Mouse (Mus musculus) limb, embryonic 10.5 days (tissue): Measurements from ENCODE around the gene Mapk8. TPM values are rescaled to one million over a fixed set of nuclear protein-coding genes. Genes with fewer than 3 reads are reported as not detected.

Experiments used
- DNase-seq: peaks from one replicate; pipeline ENCODE4 v3.0.0-alpha.2; 2017; ENCODE audit warnings: low spot score
- H3K27ac ChIP-seq: fragments of 300-500 bp; sonication (generic); 2 replicates; pipeline ENCODE4 v1.5.1; 2016; ENCODE audit warnings: mild to moderate bottlenecking
- H3K27me3 ChIP-seq: fragments of 300-500 bp; sonication (generic); 2 replicates; pipeline ENCODE4 v1.6.1; 2016; ENCODE audit warnings: low read depth, mild to moderate bottlenecking; ENCODE audit not compliant: poor library complexity, severe bottlenecking
- H3K36me3 ChIP-seq: fragments of 300-500 bp; sonication (generic); 2 replicates; pipeline ENCODE4 v1.6.1; 2016; ENCODE audit warnings: mild to moderate bottlenecking, moderate library complexity
- H3K4me1 ChIP-seq: fragments of 300-500 bp; sonication (generic); 2 replicates; pipeline ENCODE4 v1.6.1; 2016
- H3K4me3 ChIP-seq: fragments of 300-500 bp; sonication (generic); 2 replicates; pipeline ENCODE4 v1.5.1; 2016; ENCODE audit warnings: mild to moderate bottlenecking, moderate library complexity
- H3K9me3 ChIP-seq: fragments of 300-500 bp; sonication (generic); replicated peaks from 2 replicates; pipeline ENCODE4 v1.6.1; 2016; ENCODE audit warnings: mild to moderate bottlenecking
- WGBS: fragments of 180-500 bp; shearing (Covaris S2); methylation state at CpG from one replicate; pipeline ENCODE4 v1.1.7; 2016; 5-methylcytosine and 5-hydroxymethylcytosine counted together
- polyA plus RNA-seq: library from polyadenylated mRNA; unstranded; fragments of >200 nt; fragmentation: Nextera tagmentation; extraction: Ambion mirVana; gene quantifications from 2 replicates; pipeline ENCODE4 v1.2.1, GENCODE M21; 2016

The Mapk8 gene
- 21.7 and 24.6 TPM in 2 replicates for polyA plus RNA-seq

DNA sequence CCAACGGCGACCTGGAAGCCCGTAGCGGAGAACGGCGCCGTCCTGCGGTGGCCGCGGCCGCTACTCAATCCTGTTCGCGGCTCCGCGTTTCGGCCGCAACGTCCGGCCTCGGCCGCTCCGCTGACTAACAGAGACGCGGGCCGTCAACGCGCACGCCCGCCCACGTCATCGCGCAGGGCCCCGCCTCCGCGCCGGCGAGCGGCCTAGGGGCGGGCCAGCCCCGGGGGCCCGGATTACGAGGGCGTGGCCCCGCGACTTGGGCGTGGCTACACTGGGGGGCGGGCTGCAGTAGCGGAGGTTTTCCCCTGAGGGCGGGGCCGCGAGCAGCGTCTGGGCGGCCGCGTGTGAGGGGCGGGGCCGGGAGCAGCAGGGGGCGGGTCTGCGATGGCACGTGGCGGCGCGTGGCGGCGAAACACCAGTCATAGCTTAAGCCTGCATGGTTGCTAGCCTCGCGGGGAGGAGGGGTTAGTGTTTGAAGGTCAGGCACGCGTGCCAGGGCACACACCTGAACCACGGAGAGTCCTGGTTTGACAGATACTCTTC, at the start of gene Mapk8:
Gene Mapk8, minus strand, starts transcription at position 132 of the 543 bp plus-strand sequence.
- H3K27ac ChIP-seq = peak within 1 kb of the TSS; percentile 98
- H3K9me3 ChIP-seq = no peaks in the 10 kb centered on the region
- H3K27me3 ChIP-seq = peaks cover 11% of the 10 kb centered on the region
- WGBS = under 1% methylated on average over 70 of the region's 70 CpGs
- H3K4me1 ChIP-seq = peaks cover 16% of the 10 kb centered on the region
- DNase-seq = peak; percentile 98
- peak within 1 kb of the TSS; percentile 95 for H3K4me3 ChIP-seq
- H3K36me3 ChIP-seq = no peaks in the 10 kb centered on the region

DNA sequence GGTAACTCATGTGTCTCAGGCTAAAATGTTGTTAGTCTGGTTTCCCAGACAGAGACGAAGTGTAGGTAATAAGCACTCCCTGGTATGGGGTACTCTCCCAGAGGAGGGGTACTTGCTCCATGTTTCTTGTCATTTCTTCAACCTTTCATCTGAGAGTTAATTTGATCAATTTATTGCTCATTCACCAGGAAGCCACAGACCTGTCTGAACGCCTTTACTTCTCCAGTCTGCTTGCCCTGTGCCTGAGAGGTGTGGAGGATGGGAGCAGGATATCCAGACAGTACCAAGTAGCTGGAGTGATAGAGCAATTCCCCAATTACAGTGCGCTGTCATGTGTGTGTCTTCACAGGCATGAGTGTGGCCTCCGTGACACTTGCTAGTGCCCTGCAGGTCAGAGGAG, 48.3 kb upstream of the Mapk8 start:
- WGBS = 64% methylated on average over 4 of the region's 4 CpGs
- H3K36me3 ChIP-seq = no peaks in the 10 kb centered on the region
- no peak overlapping the region for H3K27ac ChIP-seq
- peaks cover 11% of the 10 kb centered on the region; the same call in 1 of the 2 replicates for H3K4me1 ChIP-seq
- H3K9me3 ChIP-seq = no peaks in the 10 kb centered on the region
- DNase-seq = no peak
- no peak overlapping the region for H3K4me3 ChIP-seq
- H3K27me3 ChIP-seq = no peaks in the 10 kb centered on the region

DNA sequence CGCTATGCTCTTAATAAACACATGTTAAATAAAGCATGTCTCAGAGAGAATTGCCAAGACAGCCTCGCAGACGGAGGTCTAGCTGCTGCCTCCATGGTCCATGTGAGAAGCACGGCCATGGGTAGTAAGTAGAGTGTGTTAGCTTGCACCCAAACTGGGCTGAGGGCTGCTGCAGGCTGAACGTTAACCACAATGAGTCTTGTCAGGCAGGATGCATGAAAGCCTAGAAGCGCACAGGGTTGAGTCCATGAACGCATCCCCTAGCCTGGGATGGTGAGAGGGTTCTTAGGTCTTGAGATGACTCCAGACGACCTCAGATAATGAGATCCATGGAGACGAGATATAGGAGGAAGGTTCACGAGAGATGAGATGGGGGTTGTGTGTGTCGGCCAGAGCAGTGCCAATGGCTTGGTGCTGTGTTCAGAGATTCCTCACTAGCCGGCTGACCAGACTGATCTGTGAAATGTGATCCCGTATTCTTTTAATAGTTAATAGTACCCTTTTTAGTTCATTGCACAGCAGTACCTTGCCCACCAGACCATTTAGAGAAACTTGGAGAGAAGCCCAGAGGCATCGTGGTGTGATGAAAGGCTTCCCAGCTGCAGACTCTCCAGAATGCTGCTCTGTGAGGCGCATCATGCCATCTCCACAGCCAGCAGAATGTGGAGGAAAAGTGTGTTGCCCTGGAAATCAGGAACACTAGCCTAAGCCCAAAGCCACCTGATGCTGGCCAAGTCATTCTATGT, 41.0 kb upstream of the Mapk8 start:
- H3K4me3 ChIP-seq = no peak overlapping the region
- H3K27me3 ChIP-seq = no peaks in the 10 kb centered on the region
- H3K4me1 ChIP-seq = peaks cover 6% of the 10 kb centered on the region; the same call in 1 of the 2 replicates
- DNase-seq = no peak
- H3K36me3 ChIP-seq = no peaks in the 10 kb centered on the region
- no peak overlapping the region for H3K27ac ChIP-seq
- WGBS = 82% methylated on average over 15 of the region's 15 CpGs
- no peaks in the 10 kb centered on the region for H3K9me3 ChIP-seq

DNA sequence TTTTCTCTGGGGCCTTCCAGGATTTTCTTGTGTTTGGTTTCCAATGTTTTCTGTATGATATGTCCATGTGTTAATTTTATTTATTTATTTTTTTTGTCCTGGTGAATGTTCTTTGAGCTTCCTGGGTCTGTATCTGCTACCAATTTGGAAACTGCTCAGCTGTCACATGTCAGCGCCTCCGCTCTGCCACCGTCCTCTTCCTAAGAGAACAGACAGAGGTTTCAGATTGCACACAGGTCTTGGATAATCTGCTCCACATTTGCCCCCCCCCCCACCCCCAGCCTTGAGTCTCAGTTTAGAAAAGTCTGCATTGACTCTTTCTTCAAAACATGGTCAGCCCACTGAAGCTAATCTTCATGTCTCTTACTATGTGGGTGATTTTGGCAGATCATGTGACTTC, 35.0 kb upstream of the Mapk8 start:
- Histone ChIP-seq H3K27me3 (no peaks in the 10 kb centered on the region), H3K4me1 (peaks cover 14% of the 10 kb centered on the region), H3K36me3 (no peaks in the 10 kb centered on the region), H3K27ac (no peak overlapping the region), H3K9me3 (no peaks in the 10 kb centered on the region), H3K4me3 (no peak overlapping the region)
- peak; percentile 23 for DNase-seq
- WGBS = 9% methylated on average over 3 of the region's 3 CpGs

DNA sequence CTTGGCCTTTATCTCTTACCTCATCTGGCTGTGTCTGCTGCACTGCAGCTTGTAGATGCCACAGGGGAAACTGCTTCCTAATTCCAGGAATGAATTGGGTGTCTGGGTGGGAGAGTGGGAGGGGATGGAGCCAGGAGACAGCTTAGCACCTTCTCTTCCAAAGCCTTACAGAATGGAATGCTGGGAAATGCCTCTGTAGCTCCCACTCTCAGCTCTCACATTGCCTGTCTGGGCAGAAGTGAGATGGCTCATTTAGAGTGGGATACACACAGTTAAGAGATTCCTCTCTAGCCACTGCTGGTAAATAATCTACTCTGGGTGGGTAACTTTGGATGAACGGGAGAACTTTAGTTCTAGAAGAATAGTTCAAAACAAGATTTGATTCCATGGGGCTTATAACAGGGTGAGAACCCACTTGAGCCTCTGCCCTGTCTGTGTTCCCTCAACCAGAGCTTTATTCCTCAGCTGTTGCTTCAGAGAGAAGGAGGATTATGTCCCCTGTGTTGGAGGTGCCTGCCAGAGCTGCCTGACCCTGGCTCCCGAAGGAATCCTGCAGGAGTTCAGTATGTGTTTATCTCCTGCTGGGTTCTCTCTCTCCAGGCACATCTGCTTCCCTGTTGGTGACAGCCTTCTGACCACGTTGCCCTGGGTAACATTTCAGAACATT, 29.3 kb upstream of the Mapk8 start:
- DNase-seq = no peak
- Histone ChIP-seq H3K36me3 (no peaks in the 10 kb centered on the region), H3K4me1 (0 out of 2 replicates have a peak, but pooled peaks cover 8% of the 10 kb centered on the region), H3K27me3 (no peaks in the 10 kb centered on the region), H3K4me3 (no peak overlapping the region), H3K9me3 (no peaks in the 10 kb centered on the region), H3K27ac (no peak overlapping the region)
- WGBS = 16% methylated on average over 3 of the region's 3 CpGs

DNA sequence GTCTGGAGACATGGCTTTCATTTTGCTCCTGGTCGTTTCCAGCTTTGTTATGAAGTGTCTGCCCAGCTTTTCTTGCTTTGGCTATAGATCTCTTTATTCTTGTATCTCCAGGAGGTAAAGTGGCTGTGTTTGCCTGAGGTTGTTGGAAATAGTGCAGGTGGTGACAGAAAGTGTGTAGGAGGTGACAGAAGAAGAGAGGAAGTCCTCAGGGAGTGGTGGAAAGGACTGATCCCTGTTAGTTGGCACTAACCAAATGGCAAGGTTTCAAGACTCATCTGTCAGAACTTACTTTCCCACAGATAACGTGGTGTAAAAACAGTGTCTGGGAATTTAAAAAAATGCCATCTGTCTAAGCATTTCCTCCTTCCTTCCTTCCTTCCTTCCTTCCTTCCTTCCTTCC, 27.5 kb upstream of the Mapk8 start:
- Histone ChIP-seq H3K36me3 (no peaks in the 10 kb centered on the region), H3K27me3 (no peaks in the 10 kb centered on the region), H3K4me3 (no peak overlapping the region), H3K27ac (no peak overlapping the region), H3K9me3 (no peaks in the 10 kb centered on the region), H3K4me1 (peaks cover 13% of the 10 kb centered on the region; the same call in 1 of the 2 replicates)
- DNase-seq = no peak
- WGBS = 70% methylated on average over 2 of the region's 2 CpGs

DNA sequence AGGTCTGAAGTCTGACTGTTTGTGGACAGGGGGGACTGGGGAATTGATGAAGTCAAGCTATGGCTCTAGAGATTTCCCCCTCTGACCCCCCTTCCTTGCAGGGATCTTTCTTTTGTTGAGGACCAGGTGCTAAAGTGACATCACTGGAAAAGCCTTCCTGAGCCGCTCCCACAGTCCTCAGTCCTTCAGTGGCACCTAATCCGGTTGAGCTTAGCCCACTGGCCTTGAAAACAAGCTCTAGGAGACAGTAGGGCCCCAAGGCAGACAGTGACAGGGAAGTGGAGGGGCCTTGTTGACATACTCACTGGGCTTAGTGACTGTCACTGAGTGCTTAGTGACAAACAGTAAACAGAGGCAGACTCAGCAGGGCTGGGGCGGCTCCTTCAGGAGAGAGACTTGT, 24.4 kb upstream of the Mapk8 start, which contains the start of gene Frmpd2:
Gene Frmpd2, plus strand, starts transcription at position 366 of the 400 bp plus-strand sequence.
- no peak for DNase-seq
- Histone ChIP-seq H3K27ac (no peak within 1 kb of the TSS; the same call in 1 of the 2 replicates), H3K36me3 (no peaks in the 10 kb centered on the region), H3K27me3 (no peaks in the 10 kb centered on the region), H3K9me3 (no peaks in the 10 kb centered on the region), H3K4me3 (no peak within 1 kb of the TSS), H3K4me1 (peaks cover 35% of the 10 kb centered on the region)
- 33% methylated on average over 3 of the region's 3 CpGs for WGBS

DNA sequence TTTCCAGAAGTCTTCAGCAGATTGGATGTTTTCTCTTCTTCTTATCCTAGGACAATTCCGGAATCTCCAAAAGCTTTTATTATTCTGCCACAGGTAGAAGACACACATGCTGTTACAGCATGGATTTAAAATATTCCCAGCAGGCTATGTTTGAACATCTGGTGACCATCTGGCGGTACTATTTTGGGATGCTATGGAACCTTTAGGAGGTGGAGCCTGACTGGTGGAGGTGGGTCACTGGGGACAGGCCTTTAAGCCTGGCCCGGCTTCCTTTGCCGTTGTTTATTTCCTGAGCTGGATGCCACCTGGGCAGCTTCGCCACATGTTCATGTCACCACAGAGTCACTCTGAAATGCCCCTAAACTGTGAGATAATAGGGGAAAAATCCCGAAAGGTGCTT, 20.8 kb upstream of the Mapk8 start:
- WGBS = 43% methylated on average over 6 of the region's 6 CpGs
- DNase-seq = peak; percentile 66
- Histone ChIP-seq H3K4me1 (peaks cover 30% of the 10 kb centered on the region), H3K4me3 (no peak overlapping the region), H3K36me3 (no peaks in the 10 kb centered on the region), H3K9me3 (no peaks in the 10 kb centered on the region), H3K27ac (peak overlapping the region; percentile 43), H3K27me3 (no peaks in the 10 kb centered on the region)

DNA sequence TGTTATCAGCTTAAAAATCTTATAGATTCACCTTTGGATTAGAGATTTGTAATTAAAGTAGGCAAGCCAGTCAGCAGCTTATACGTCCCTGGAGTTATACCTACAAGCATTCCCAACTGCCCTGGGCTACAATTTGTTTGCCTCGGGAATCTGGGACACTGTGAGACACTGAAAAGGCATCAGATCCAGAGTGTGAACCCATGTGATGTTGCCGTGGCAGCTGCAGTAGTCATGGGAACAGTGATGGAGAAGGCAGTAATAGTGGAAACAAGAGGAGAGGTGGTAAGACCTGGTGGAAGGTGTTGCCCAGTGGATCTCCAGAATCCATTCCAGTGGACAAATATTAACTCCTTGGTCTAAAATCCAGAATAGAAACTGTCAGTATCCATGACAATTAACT, 16.7 kb upstream of the Mapk8 start:
- no peaks in the 10 kb centered on the region for H3K9me3 ChIP-seq
- H3K4me3 ChIP-seq = no peak overlapping the region
- no peaks in the 10 kb centered on the region for H3K27me3 ChIP-seq
- H3K27ac ChIP-seq = no peak overlapping the region
- no peaks in the 10 kb centered on the region for H3K36me3 ChIP-seq
- peaks cover 20% of the 10 kb centered on the region for H3K4me1 ChIP-seq
- 79% methylated on average over 3 of the region's 3 CpGs for WGBS
- no peak for DNase-seq

DNA sequence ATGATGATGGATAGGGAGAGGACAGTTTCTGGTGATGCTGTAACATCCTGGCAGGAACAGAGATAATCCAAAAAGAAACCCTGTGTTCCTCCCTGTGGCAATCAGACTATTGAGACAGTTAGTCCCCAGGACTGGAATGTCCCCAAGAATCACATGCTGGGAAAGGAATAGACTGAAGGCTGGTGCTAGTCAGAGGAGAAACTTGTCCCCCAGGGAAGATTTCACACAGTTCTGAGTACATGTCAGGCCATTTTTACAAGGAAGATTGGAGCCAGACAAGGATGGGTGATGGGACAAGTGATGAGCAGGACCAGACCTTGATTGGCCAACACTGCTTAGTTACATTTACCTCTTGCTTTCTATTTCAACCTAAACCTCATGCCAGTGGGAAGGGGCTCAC, 3.4 kb upstream of the Mapk8 start:
- no peak overlapping the region for H3K27ac ChIP-seq
- H3K9me3 ChIP-seq = no peaks in the 10 kb centered on the region
- H3K36me3 ChIP-seq = no peaks in the 10 kb centered on the region
- peaks cover 12% of the 10 kb centered on the region for H3K4me1 ChIP-seq
- peaks cover 11% of the 10 kb centered on the region for H3K27me3 ChIP-seq
- DNase-seq = no peak
- no peak overlapping the region for H3K4me3 ChIP-seq

DNA sequence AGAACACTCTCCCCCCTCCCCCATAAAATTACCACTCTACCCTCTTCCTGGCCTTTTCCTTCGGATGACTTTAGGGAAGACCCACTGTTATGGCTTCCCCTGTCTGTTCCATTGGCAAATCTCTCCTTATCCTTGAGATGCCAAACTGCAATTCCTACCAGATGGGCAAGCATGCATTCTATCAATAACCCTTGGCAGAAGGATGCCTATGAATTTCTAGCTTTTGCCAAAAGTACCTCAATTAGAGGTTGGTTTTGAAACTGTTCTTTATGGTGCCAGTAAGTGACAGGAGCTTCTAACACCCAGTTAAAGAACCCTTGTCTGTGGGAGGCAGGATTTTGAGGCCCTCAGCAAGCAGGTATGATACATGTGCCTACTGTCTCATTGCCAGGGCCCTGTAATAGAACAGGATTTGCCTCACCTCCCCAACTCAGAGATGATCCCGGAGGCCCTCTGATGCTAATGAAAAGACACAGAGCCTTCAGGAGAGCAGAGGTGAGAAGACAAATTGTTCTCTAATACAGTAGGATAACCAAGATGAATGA, 2.4 kb upstream of the Mapk8 start:
- Histone ChIP-seq H3K4me3 (no peak overlapping the region), H3K9me3 (no peaks in the 10 kb centered on the region), H3K4me1 (peaks cover 16% of the 10 kb centered on the region), H3K36me3 (no peaks in the 10 kb centered on the region), H3K27ac (no peak overlapping the region), H3K27me3 (peaks cover 11% of the 10 kb centered on the region)
- no peak for DNase-seq
- WGBS = 83% methylated on average over 2 of the region's 2 CpGs

DNA sequence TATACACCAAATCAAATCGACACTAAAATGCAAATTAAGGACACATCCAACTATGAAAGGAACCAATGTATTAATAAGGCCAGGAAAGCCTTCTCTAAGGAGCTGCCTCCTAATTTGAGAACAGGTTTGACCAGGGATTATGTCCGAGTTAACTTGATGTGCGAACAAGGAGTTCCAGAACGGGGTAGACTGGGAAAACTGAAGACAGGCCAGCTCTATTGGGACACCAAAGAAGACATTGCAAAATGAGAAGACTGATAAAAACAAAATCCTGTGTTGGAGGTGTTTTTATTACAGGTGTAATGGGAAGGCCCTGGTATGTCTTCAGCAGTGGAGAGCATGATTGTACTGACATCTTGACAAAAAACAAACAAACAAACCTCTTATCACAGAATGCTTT, 1.3 kb upstream of the Mapk8 start:
- H3K36me3 ChIP-seq = no peaks in the 10 kb centered on the region
- no peak for DNase-seq
- H3K9me3 ChIP-seq = no peaks in the 10 kb centered on the region
- H3K27me3 ChIP-seq = peaks cover 11% of the 10 kb centered on the region
- 83% methylated on average over 4 of the region's 4 CpGs for WGBS
- peaks cover 16% of the 10 kb centered on the region for H3K4me1 ChIP-seq
- H3K27ac ChIP-seq = no peak overlapping the region
- H3K4me3 ChIP-seq = no peak overlapping the region

DNA sequence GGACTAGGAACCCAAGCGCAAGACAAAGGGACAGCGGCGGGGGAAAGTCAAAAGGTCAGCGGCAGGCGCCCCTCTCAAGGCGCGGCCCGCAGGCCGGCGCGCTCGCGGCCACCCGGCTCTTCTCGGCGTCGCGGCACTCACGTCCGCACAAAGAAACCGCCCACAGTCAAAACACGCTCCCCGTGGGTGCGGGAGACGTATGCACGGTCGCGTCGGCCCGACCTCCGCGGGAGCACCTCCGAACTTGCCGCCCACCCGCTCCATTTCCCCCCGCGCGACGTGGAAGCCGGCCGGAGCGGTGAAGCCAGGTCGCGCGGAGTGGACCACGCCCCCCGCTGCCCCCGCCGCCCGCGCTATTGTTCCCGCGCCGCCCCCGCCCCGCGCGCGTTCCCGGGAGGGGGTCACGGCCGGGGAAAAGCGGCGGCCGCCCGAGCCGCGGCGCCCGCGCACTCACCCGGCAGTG, 366 bp downstream of the Mapk8 start:
- peaks cover 16% of the 10 kb centered on the region for H3K4me1 ChIP-seq
- H3K27ac ChIP-seq = peak overlapping the region; percentile 98
- H3K4me3 ChIP-seq = peak overlapping the region; percentile 95
- H3K36me3 ChIP-seq = no peaks in the 10 kb centered on the region
- no peaks in the 10 kb centered on the region for H3K9me3 ChIP-seq
- no peak for DNase-seq
- under 1% methylated on average over 71 of the region's 72 CpGs for WGBS
- H3K27me3 ChIP-seq = peaks cover 11% of the 10 kb centered on the region
